Mouse (Mus musculus) small intestine, adult 2 months (tissue): Measurements from ENCODE around the gene Rpl3l. TPM values are rescaled to one million over a fixed set of nuclear protein-coding genes. Genes with fewer than 3 reads are reported as not detected.

Source experiments
- H3K27ac ChIP-seq: fragments of 200-500 bp; 2 replicates; pipeline ENCODE4 v1.5.1; 2012; ENCODE audit warnings: low read depth, low read length, control low read depth, inconsistent platforms; ENCODE audit not compliant: insufficient read depth
- H3K27me3 ChIP-seq: fragments of 200-500 bp; 2 replicates; pipeline ENCODE4 v1.6.1; 2012; ENCODE audit warnings: mild to moderate bottlenecking, moderate library complexity, low read length, inconsistent platforms; ENCODE audit not compliant: control insufficient read depth, insufficient read depth
- H3K36me3 ChIP-seq: fragments of 200-500 bp; 2 replicates; pipeline ENCODE4 v1.6.1; 2012; ENCODE audit warnings: mild to moderate bottlenecking, low read length, control low read depth, inconsistent platforms; ENCODE audit not compliant: control insufficient read depth, insufficient read depth
- H3K4me1 ChIP-seq: fragments of 200-500 bp; 2 replicates; pipeline ENCODE4 v1.6.1; 2012; ENCODE audit warnings: low read length, inconsistent platforms, mixed read lengths; ENCODE audit not compliant: control insufficient read depth, insufficient read depth, insufficient read length
- H3K4me3 ChIP-seq: fragments of 200-500 bp; 2 replicates; pipeline ENCODE4 v1.5.1; 2012; ENCODE audit warnings: low read depth, mild to moderate bottlenecking, control low read depth, inconsistent platforms, low read length, moderate library complexity
- CTCF ChIP-seq: fragments of 200-500 bp; IDR thresholded peaks from 2 replicates; pipeline ENCODE4 v1.5.1; 2012; ENCODE audit warnings: low read depth, mild to moderate bottlenecking, control low read depth, inconsistent platforms, low read length, moderate library complexity, mixed read lengths; ENCODE audit not compliant: insufficient replicate concordance, insufficient read length; ENCODE audit errors: extremely low read depth
- POLR2A ChIP-seq: fragments of 200-500 bp; IDR thresholded peaks from 2 replicates; pipeline ENCODE4 v1.6.1; 2012; ENCODE audit warnings: low read depth, mild to moderate bottlenecking, control low read depth, inconsistent platforms, low read length, moderate library complexity
- WGBS: fragments of 180-500 bp; shearing (Covaris S2); methylation state at CpG from one replicate; pipeline ENCODE4 v1.1.7; 2018; 5-methylcytosine and 5-hydroxymethylcytosine counted together
- polyA plus RNA-seq: library from polyadenylated mRNA; depleted of rRNA; stranded (reverse); fragments of >200 nt; gene quantifications from 2 replicates; pipeline ENCODE4 v1.2.3, GENCODE M21; 2012

Gene Rpl3l
- polyA plus RNA-seq, 1 experiment = 0.11 TPM

DNA sequence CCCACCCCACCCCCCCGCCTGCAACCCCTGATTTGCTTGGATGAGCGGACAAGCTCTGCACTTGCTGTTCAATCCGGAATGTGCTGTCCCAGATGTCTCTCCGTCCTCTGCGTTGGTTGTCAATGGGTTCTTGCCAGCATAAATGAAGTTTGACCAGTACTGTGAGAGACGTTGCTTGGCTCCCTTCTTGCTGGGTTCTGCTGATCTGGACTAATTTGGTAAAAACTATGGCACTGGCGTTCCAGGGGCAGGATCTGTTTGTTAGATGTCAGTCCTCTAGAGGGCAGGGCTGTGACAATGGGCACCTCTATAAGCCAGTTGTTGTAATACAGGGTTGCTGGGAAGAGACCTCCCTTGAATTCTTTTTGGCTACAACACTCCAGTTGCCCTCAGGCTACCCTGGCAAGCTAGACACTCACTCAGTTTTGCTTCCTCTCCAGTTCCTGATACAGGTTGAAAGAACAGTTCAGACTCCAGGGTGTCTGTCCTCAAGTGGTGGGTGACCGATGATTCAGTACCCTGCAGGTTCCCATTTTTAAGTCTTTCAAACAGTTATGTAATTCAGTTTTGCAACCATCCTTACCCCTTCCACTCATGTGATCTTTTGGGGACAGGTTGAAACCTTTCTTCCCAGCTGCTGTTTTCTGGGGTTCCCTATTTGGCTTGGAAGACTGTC lies 9.7 kb downstream of the Rpl3l start:
- H3K4me3 ChIP-seq = peak overlapping the region; percentile 80
- H3K27me3 ChIP-seq = no peaks in the 10 kb centered on the region
- TF ChIP-seq CTCF (peak; percentile 18; the same call in 1 of the 2 replicates), POLR2A (no peak)
- WGBS = 13% methylated on average over 8 of the region's 8 CpGs
- peaks cover 10% of the 10 kb centered on the region for H3K36me3 ChIP-seq
- H3K4me1 ChIP-seq = peaks cover 15% of the 10 kb centered on the region; the same call in 1 of the 2 replicates
- peak overlapping the region; percentile 2; the same call in 1 of the 2 replicates for H3K27ac ChIP-seq

DNA sequence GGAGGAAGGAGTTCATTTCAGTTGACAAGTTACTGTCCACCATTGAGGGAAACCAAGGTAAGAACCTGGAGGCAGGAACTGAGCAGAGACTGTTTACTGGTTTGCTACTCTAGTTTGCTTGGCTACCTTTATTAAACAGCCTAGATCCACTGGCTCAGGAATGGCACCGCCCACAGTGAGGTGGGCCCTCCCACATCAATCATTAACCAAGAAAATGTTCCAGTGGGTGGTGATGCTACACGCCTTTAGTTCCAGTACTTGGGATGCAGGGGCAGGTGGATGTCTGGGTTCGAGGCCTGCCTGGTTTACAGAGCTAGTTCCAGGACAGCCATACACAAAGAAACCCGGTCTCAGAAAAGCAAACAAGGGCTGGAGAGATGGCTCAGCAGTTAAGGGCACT lies 10.6 kb downstream of the Rpl3l start:
- TF ChIP-seq CTCF (no peak), POLR2A (no peak)
- Histone ChIP-seq H3K4me1 (peaks cover 15% of the 10 kb centered on the region; the same call in 1 of the 2 replicates), H3K27ac (no peak overlapping the region), H3K4me3 (no peak overlapping the region), H3K36me3 (peaks cover 15% of the 10 kb centered on the region), H3K27me3 (no peaks in the 10 kb centered on the region)
- WGBS = 34% methylated on average over 4 of the region's 4 CpGs

- peaks cover 15% of the 10 kb centered on the region; the same call in 1 of the 2 replicates for H3K4me1 ChIP-seq
- no peak for TF ChIP-seq CTCF
- TF ChIP-seq POLR2A = no peak
These were observed 12.3 kb downstream of the Rpl3l start for GRCm38 (mm10) chr17:24739926-24740325.

GRCm38 (mm10) chr17:24742307-24742706 lies 14.7 kb downstream of the Rpl3l start:
- WGBS = 65% methylated on average over 8 of the region's 8 CpGs
- Histone ChIP-seq H3K4me3 (no peak overlapping the region), H3K27me3 (no peaks in the 10 kb centered on the region), H3K36me3 (peaks cover 15% of the 10 kb centered on the region), H3K27ac (no peak overlapping the region), H3K4me1 (peaks cover 6% of the 10 kb centered on the region; the same call in 1 of the 2 replicates)
- no peak for TF ChIP-seq CTCF
- TF ChIP-seq POLR2A = no peak

More at GRCm38 (mm10) chr17:24739926-24740325, 12.3 kb downstream of the Rpl3l start:
- WGBS = 28% methylated on average over 8 of the region's 8 CpGs
- Histone ChIP-seq H3K36me3 (peaks cover 15% of the 10 kb centered on the region), H3K4me3 (no peak overlapping the region), H3K27ac (no peak overlapping the region), H3K27me3 (no peaks in the 10 kb centered on the region)

GRCm38 (mm10) chr17:24743896-24744295 lies 16.3 kb downstream of the Rpl3l start:
- Histone ChIP-seq H3K4me3 (no peak overlapping the region), H3K27me3 (no peaks in the 10 kb centered on the region), H3K27ac (no peak overlapping the region), H3K4me1 (no peaks in the 10 kb centered on the region), H3K36me3 (peaks cover 15% of the 10 kb centered on the region)
- no peak for TF ChIP-seq CTCF
- no peak for TF ChIP-seq POLR2A
- 86% methylated on average over 5 of the region's 5 CpGs for WGBS

DNA sequence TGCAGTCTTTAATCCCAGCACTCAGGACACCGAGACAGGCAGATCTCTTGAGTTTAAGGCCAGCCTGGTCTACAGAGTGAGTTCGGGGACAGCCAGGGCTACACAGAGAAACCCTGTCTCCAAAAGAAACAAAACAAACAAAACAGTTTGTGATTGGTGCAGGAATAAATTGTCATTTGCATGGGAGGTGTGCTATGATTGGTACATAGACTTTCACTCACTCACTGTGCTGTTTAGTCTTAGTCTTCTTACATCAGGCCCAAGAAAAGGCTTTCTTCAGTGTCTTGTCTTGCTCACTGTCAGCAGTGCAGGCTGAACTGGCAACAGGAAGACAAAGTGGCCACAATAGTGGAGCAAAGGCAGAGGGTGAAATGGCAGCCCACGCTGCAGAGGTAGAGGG lies 16.8 kb downstream of the Rpl3l start:
- H3K27me3 ChIP-seq = no peaks in the 10 kb centered on the region
- peaks cover 15% of the 10 kb centered on the region for H3K36me3 ChIP-seq
- no peak overlapping the region for H3K27ac ChIP-seq
- TF ChIP-seq CTCF (no peak), POLR2A (no peak)
- H3K4me1 ChIP-seq = no peaks in the 10 kb centered on the region
- H3K4me3 ChIP-seq = no peak overlapping the region
- WGBS = 84% methylated on average over 3 of the region's 3 CpGs
